Mouse (Mus musculus) frontal cortex, postnatal 36 days (tissue): ENCODE measurements around the gene Auts2.

ENCODE experiments used
- DNase-seq, 2 experiments: peaks; one replicate each; pipeline ENCODE4 v3.0.0; 2022; ENCODE audit warnings: low spot score in 2 of 2

Auts2 gene

GRCm38 (mm10) chr5:131530828-131531227 lies 1012.3 kb downstream of the Auts2 start:
- DNase-seq = no peak

GRCm38 (mm10) chr5:131526666-131527065 lies 1016.5 kb downstream of the Auts2 start:
- DNase-seq = no peak

DNA sequence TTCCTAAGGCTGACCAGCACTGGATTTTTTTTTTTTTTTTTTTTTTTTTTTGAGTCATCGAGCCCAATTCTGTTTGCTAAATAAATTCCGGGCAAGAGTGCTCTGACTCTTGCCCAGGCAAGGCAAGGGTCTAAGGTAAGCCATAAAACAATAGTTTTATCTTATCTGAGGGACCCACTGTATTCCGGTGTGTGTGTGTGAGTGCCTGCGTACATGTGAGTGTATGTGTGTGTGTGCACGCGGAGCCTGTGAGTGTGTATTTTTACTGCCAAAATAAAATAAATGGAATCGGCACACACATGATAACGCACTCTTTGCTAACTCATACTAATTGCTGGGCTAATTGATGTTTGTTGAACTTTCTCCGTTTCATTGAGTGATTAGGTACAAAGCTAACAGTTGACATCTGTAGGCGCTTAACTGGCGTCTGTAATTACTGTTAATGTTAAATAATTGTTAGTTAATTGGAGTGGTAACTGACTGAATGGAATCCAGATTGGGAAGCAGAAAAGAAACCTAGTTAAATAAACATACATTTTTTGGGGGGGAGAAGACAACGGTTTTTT lies 1018.2 kb downstream of the Auts2 start:
- no peak for DNase-seq

- DNase-seq = no peak
These were observed 1023.6 kb downstream of the Auts2 start for GRCm38 (mm10) chr5:131519560-131519959.

GRCm38 (mm10) chr5:131517677-131518076 lies 1025.5 kb downstream of the Auts2 start:
- DNase-seq = no peak

- DNase-seq = no peak
These were observed 1027.3 kb downstream of the Auts2 start for GRCm38 (mm10) chr5:131515707-131516407.

GRCm38 (mm10) chr5:131513753-131514152 lies 1029.4 kb downstream of the Auts2 start:
- DNase-seq = no peak

- DNase-seq = no peak
These were observed 1030.5 kb downstream of the Auts2 start for GRCm38 (mm10) chr5:131512617-131513016.

- DNase-seq = no peak
These were observed 1032.5 kb downstream of the Auts2 start for GRCm38 (mm10) chr5:131510659-131511058.

DNA sequence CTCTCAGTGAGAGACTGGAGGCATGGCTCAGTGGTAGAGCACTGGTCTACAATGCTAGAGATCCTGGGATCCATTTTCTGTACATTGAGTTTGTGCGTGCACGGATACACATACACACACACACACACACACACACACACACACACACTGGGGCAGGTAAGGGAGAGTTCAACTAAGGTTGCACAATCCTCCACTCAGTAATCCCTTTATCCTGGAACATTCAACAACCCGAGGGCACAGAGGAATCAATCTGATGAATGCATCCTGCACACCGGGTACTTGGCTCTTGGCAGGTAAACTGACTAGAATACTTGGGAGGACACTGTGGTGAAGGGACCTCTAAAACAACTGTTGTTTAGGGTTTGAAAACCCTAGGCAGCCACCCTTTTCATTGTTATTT lies 1033.8 kb downstream of the Auts2 start:
- no peak for DNase-seq

DNA sequence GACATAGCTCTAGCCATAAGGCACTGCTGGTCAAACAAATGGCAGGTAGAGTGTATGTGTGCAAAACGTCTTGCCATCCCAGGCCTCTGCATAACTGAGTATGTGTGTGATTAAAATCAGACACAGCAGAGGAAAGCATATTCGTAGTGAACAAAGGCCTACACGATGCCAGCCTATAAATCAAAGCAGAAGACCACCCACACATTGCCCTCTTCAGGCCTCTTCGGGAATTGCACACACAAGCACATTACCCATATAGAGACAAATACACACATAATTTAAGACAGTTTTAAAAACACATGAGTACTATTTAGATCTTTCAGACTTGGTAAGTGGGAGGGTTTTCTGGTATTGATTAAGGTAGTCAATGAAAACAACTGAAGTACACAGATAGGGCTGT lies 1044.3 kb downstream of the Auts2 start:
- no peak for DNase-seq

DNA sequence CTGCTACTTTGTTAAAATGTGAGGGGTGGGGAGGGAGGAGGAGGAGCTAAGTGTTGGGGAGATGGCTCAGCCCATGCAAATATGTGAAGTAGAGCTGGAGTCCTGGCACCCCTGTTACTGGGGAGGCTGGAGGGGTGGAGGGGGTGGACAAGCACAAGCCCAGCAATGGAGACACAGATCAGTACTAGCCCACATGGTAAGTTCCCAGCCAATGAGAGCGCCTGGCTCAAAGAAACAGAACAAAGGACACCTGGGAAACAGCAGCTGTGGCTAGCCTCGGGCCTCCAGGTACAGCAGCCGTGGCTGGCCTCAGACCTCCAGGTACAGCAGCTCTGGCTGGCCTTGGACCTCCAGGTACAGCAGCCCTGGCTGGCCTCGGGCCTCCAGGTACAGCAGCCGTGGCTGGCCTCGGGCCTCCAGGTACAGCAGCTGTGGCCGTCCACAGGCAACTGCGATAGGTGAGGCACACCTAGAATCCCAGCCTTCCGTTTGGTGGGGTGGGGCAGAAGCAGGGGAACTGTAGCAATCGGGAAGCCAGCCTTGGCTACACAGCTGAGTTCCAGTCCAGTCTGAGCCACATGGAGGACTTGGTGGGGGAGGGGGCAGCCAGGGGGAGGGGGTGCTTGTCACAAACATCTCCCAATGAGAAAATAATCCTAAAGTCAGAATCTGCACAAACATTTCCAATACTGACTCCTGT lies 1046.5 kb downstream of the Auts2 start:
- no peak for DNase-seq

- no peak for DNase-seq
These were observed 1048.6 kb downstream of the Auts2 start for GRCm38 (mm10) chr5:131494564-131494963.

DNA sequence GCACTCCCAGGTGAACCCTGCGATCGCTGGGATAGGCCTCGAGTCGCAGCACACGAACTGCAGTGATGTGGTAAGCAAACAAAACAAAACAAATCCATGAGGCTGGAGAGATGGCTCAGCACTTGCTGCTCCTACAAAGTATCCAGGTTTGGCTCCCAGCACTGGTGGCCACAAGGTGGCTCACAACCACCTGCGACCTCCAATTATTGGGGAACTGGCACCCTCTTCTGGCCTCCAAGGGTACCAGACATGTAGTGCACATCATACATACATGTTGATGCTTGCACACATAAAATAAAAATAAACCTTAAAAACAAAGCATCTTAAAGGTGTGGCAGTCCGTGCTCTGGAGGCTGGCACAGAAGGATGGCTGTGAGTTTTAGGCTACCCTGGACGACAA lies 1050.6 kb downstream of the Auts2 start:
- DNase-seq = no peak

- no peak for DNase-seq
These were observed 1051.3 kb downstream of the Auts2 start for GRCm38 (mm10) chr5:131491843-131492242.

DNA sequence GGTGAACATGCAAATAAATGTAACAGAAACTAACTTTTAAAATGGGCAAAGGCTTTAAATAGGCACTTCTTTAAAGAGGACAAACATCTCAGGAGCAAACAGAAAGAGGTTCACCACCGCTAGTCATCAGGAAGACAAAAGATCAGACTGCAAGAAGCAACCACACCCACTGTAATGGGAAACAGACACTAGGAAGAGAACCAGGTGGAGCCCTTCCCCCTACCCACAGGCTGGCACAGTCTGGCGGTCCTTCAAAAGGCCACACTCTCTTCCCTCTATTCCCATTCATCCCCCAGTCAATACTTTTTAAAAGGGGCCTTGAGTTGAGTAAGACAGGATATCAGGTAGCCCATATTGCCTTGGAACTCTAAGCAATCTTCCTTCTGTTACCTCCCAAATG lies 1052.3 kb downstream of the Auts2 start:
- no peak for DNase-seq

- DNase-seq = no peak
These were observed 1053.3 kb downstream of the Auts2 start for GRCm38 (mm10) chr5:131489846-131490245.

DNA sequence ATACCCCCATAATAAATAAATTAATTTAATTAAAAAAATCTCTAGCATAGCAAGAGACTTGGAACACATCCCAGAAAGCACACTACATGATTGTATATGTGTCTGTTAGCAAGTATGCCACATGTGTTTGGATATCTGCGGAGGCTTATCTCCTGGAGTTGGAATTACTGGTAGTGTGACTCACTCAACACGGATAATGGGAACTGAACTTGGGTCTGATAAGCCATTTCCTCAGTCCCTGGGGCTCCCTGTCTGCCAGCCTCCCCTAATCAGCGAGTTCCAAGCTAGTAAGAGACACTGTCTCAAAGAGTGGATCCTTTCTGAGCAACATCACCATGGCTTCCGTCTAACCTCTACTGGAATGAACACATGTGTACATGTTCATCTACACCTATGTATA lies 1056.6 kb downstream of the Auts2 start:
- DNase-seq = no peak

DNA sequence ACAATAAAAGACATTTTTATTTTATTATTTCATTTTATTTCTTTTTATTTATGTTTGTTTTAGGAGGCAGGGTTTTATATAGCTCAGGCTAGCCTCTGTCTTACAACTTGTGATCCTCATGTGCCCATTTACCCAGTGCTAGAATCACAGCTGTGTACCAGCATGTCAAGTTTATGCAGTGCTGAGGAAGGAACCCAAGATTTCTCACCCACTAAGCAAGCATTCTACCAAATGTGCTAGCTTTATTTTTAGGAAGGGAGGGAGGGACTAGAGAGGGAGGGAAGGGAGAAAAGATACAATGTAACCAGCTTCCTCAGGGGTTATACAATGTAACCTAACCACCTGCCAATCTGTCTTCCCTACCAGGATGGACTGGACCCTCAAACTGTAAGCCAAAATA lies 1067.9 kb downstream of the Auts2 start:
- no peak for DNase-seq

DNA sequence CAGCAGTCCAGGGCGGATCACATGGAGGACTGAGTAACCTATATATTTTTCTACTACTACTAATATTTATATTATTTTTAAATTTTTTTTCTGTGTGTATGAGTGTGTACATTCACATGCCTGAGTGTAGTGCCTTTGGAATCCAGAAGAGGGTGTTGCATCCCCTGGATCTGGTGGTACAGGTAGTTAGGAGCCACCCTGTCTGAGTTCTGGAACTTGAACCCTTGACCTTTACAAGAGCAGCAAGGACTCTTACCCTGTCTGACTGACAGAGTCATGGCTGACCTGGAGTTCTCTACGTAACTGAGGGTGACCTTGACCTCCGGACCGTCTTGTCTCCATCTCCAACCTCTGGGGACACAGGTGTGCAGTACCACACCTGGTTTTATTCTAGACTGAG lies 1074.5 kb downstream of the Auts2 start:
- DNase-seq = no peak

- DNase-seq = no peak
These were observed 1077.0 kb downstream of the Auts2 start for GRCm38 (mm10) chr5:131466131-131466530.

- DNase-seq = no peak
These were observed 1079.7 kb downstream of the Auts2 start for GRCm38 (mm10) chr5:131463402-131463801.

DNA sequence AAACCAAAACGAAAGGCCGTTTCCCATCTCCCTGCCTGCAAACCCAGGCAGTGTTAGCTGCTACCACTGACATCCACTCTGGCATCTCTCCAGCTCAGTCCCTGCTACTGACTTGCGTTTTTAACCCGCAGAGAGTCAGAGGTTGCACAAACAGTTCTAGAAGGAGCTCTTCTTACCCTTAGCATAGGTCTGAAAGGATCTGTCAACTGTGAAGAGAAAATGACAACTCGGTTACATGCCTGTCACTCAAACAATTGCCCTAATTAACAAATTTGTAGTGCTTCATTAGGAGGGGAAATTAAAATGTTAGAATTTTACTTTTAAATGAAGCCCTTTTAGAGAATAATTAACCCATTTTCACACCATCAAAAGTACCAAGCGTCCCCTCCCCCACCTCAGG lies 1083.2 kb downstream of the Auts2 start:
- no peak for DNase-seq
